Mouse (Mus musculus): ENCODE measurements around the gene Fmo2. TPM values are rescaled to one million over a fixed set of nuclear protein-coding genes. Genes with fewer than 3 reads are reported as not detected.

The Fmo2 gene
- 0.02 TPM in 1 of 2 replicates, not detected in the other for polyA plus RNA-seq (2016; fragmentation: Nextera tagmentation; extraction: Ambion mirVana)

- no peaks in the 10 kb centered on the region for H3K9me3 ChIP-seq (replicated peaks)
- H3K4me1 ChIP-seq: no peaks in the 10 kb centered on the region
- no peaks in the 10 kb centered on the region for H3K36me3 ChIP-seq
- WGBS: 74% methylated on average over 14 of the region's 14 CpGs
- H3K27ac ChIP-seq (replicated peaks): no peak within 1 kb of the TSS
- no peak for DNase-seq (ENCODE audit: low spot score)
- no peaks in the 10 kb centered on the region for H3K27me3 ChIP-seq (ENCODE audit: low read depth, poor library complexity, severe bottlenecking)
- H3K4me3 ChIP-seq: no peak within 1 kb of the TSS
Measured at GRCm38 (mm10) chr1:162897838-162898811, at the start of gene Fmo2. Fmo2 (minus strand) TSS chr1:162898726.

GRCm38 (mm10) chr1:162947934-162948333, 49.4 kb upstream of the Fmo2 start:
- H3K4me1 ChIP-seq: no peaks in the 10 kb centered on the region
- H3K27me3 ChIP-seq (ENCODE audit: low read depth, poor library complexity, severe bottlenecking): no peaks in the 10 kb centered on the region
- 93% methylated on average over 6 of the region's 6 CpGs for WGBS
- H3K9me3 ChIP-seq (replicated peaks): no peaks in the 10 kb centered on the region
- no peak for DNase-seq (ENCODE audit: low spot score)
- no peaks in the 10 kb centered on the region for H3K36me3 ChIP-seq
- H3K4me3 ChIP-seq: no peak overlapping the region
- no peak overlapping the region for H3K27ac ChIP-seq (replicated peaks)

GRCm38 (mm10) chr1:162946837-162947558, 48.5 kb upstream of the Fmo2 start:
- Histone ChIP-seq H3K27ac (replicated peaks) (no peak overlapping the region), H3K27me3 (ENCODE audit: low read depth, poor library complexity, severe bottlenecking) (no peaks in the 10 kb centered on the region), H3K4me1 (no peaks in the 10 kb centered on the region), H3K4me3 (no peak overlapping the region), H3K36me3 (no peaks in the 10 kb centered on the region), H3K9me3 (replicated peaks) (no peaks in the 10 kb centered on the region)
- WGBS: 80% methylated on average over 4 of the region's 4 CpGs
- DNase-seq (ENCODE audit: low spot score): no peak

GRCm38 (mm10) chr1:162943700-162944099, 45.2 kb upstream of the Fmo2 start:
- Histone ChIP-seq H3K4me3 (no peak overlapping the region), H3K27ac (replicated peaks) (no peak overlapping the region), H3K4me1 (no peaks in the 10 kb centered on the region), H3K36me3 (no peaks in the 10 kb centered on the region), H3K9me3 (replicated peaks) (no peaks in the 10 kb centered on the region), H3K27me3 (ENCODE audit: low read depth, poor library complexity, severe bottlenecking) (no peaks in the 10 kb centered on the region)
- no peak for DNase-seq (ENCODE audit: low spot score)
- WGBS: 72% methylated on average over 6 of the region's 6 CpGs

GRCm38 (mm10) chr1:162938696-162939351, 40.3 kb upstream of the Fmo2 start:
- no peak overlapping the region for H3K27ac ChIP-seq (replicated peaks)
- 91% methylated on average over 4 of the region's 4 CpGs for WGBS
- DNase-seq (ENCODE audit: low spot score): no peak

GRCm38 (mm10) chr1:162937970-162938695, 39.6 kb upstream of the Fmo2 start:
- Histone ChIP-seq H3K27ac (replicated peaks) (no peak overlapping the region), H3K27me3 (ENCODE audit: low read depth, poor library complexity, severe bottlenecking) (no peaks in the 10 kb centered on the region), H3K9me3 (replicated peaks) (no peaks in the 10 kb centered on the region), H3K4me3 (no peak overlapping the region), H3K36me3 (no peaks in the 10 kb centered on the region), H3K4me1 (no peaks in the 10 kb centered on the region)
- no peak for DNase-seq (ENCODE audit: low spot score)
- WGBS: 82% methylated on average over 5 of the region's 5 CpGs

More at GRCm38 (mm10) chr1:162938696-162939351, 40.3 kb upstream of the Fmo2 start:
- no peaks in the 10 kb centered on the region for H3K36me3 ChIP-seq
- no peaks in the 10 kb centered on the region for H3K27me3 ChIP-seq (ENCODE audit: low read depth, poor library complexity, severe bottlenecking)
- no peak overlapping the region for H3K4me3 ChIP-seq
- H3K9me3 ChIP-seq (replicated peaks): no peaks in the 10 kb centered on the region
- H3K4me1 ChIP-seq: no peaks in the 10 kb centered on the region

- Histone ChIP-seq H3K4me1 (no peaks in the 10 kb centered on the region), H3K4me3 (no peak within 1 kb of the TSS), H3K9me3 (replicated peaks) (no peaks in the 10 kb centered on the region), H3K36me3 (no peaks in the 10 kb centered on the region), H3K27me3 (ENCODE audit: low read depth, poor library complexity, severe bottlenecking) (no peaks in the 10 kb centered on the region), H3K27ac (replicated peaks) (no peak within 1 kb of the TSS)
- DNase-seq (ENCODE audit: low spot score): no peak
- WGBS: 85% methylated on average over 6 of the region's 6 CpGs
Measured at GRCm38 (mm10) chr1:162937415-162937814, 38.9 kb upstream of the Fmo2 start, which contains the start of gene Fmo6. Fmo6 (minus strand) TSS chr1:162937515.

GRCm38 (mm10) chr1:162934374-162935012, 36.0 kb upstream of the Fmo2 start:
- DNase-seq (ENCODE audit: low spot score): no peak
- WGBS: 75% methylated on average over 4 of the region's 4 CpGs
- Histone ChIP-seq H3K4me3 (no peak overlapping the region), H3K36me3 (no peaks in the 10 kb centered on the region), H3K9me3 (replicated peaks) (no peaks in the 10 kb centered on the region), H3K4me1 (no peaks in the 10 kb centered on the region), H3K27me3 (ENCODE audit: low read depth, poor library complexity, severe bottlenecking) (no peaks in the 10 kb centered on the region), H3K27ac (replicated peaks) (no peak overlapping the region)

GRCm38 (mm10) chr1:162932386-162932785, 33.9 kb upstream of the Fmo2 start:
- Histone ChIP-seq H3K4me3 (no peak overlapping the region), H3K27me3 (ENCODE audit: low read depth, poor library complexity, severe bottlenecking) (no peaks in the 10 kb centered on the region), H3K4me1 (no peaks in the 10 kb centered on the region), H3K9me3 (replicated peaks) (no peaks in the 10 kb centered on the region), H3K36me3 (no peaks in the 10 kb centered on the region), H3K27ac (replicated peaks) (no peak overlapping the region)
- no peak for DNase-seq (ENCODE audit: low spot score)
- WGBS: 93% methylated on average over 4 of the region's 4 CpGs

GRCm38 (mm10) chr1:162931880-162932279, 33.4 kb upstream of the Fmo2 start:
- H3K4me1 ChIP-seq: no peaks in the 10 kb centered on the region

GRCm38 (mm10) chr1:162931310-162931875, 32.9 kb upstream of the Fmo2 start:
- Histone ChIP-seq H3K4me1 (no peaks in the 10 kb centered on the region), H3K36me3 (no peaks in the 10 kb centered on the region), H3K9me3 (replicated peaks) (no peaks in the 10 kb centered on the region), H3K27ac (replicated peaks) (no peak overlapping the region), H3K4me3 (no peak overlapping the region), H3K27me3 (ENCODE audit: low read depth, poor library complexity, severe bottlenecking) (no peaks in the 10 kb centered on the region)
- DNase-seq (ENCODE audit: low spot score): no peak
- 85% methylated on average over 4 of the region's 4 CpGs for WGBS

More at GRCm38 (mm10) chr1:162931880-162932279, 33.4 kb upstream of the Fmo2 start:
- H3K36me3 ChIP-seq: no peaks in the 10 kb centered on the region
- H3K27me3 ChIP-seq (ENCODE audit: low read depth, poor library complexity, severe bottlenecking): no peaks in the 10 kb centered on the region
- H3K4me3 ChIP-seq: no peak overlapping the region
- H3K27ac ChIP-seq (replicated peaks): no peak overlapping the region
- DNase-seq (ENCODE audit: low spot score): no peak
- no peaks in the 10 kb centered on the region for H3K9me3 ChIP-seq (replicated peaks)
- 86% methylated on average over 5 of the region's 5 CpGs for WGBS
